ENCODE assay signal across 9 mouse cellular contexts in genomic region chr16:20589366-20589938, GRCm38 (mm10). TPM values are rescaled to one million over a fixed set of nuclear protein-coding genes. Genes with fewer than 3 reads are reported as not detected.
DNase-seq lines count a peak whose midpoint lies in the region; ATAC-seq and TF ChIP-seq lines count a peak whose summit lies in the region.
"Had no signal": no experiment of that assay in that cellular context is flagged by ENCODE, and none has a peak within 500 bp of the region (broad histone marks: within the 10 kb centered on the region; RNA-seq: fewer than 3 reads in every experiment).

Gene Vwa5b2, plus strand, starts transcription at chr16:20589471.

- no peak for DNase-seq in heart, adult 2 months
- no peak for DNase-seq in heart, postnatal 4 days
- DNase-seq in layer of hippocampus, postnatal 25 days (ENCODE audit: extremely low spot score in 1 of 2, low spot score in 1 of 2), result peak in 1 of 2 experiments; percentile 19
- peak; percentile 44 for DNase-seq in midbrain, postnatal 0 days (ENCODE audit: low spot score)
- DNase-seq in adrenal gland, postnatal 25 days, result no peak
- DNase-seq in gastrocnemius, adult 18-20 months (ENCODE audit: low spot score), result no peak

- H3K27me3 ChIP-seq in heart, adult 2 months (ENCODE audit: control insufficient read depth, insufficient read depth, low read length), result peaks cover 22% of the 10 kb centered on the region
- H3K27me3 ChIP-seq in C2C12 (ENCODE audit: control insufficient read depth, insufficient read depth, insufficient read length), result peaks cover 63% of the 10 kb centered on the region
- H3K27me3 ChIP-seq in embryonic facial prominence, embryonic 13.5 days, result peaks cover 67% of the 10 kb centered on the region
- H3K27me3 ChIP-seq in midbrain, postnatal 0 days (ENCODE audit: insufficient read depth, low read length), result peaks cover 13% of the 10 kb centered on the region; the same call in 1 of the 2 replicates

- H3K36me3 ChIP-seq in heart, adult 2 months (ENCODE audit: control insufficient read depth, insufficient read depth, low read length), result no peaks in the 10 kb centered on the region
- H3K36me3 ChIP-seq in C2C12 (ENCODE audit: control insufficient read depth, insufficient read depth), result no peaks in the 10 kb centered on the region
- no peaks in the 10 kb centered on the region for H3K36me3 ChIP-seq in embryonic facial prominence, embryonic 13.5 days
- no peaks in the 10 kb centered on the region for H3K36me3 ChIP-seq in midbrain, postnatal 0 days (ENCODE audit: insufficient read depth, low read length)

- peak; percentile 67 for ATAC-seq in embryonic facial prominence, embryonic 13.5 days (ENCODE audit: insufficient number of reproducible peaks, insufficient read depth, low FRiP score, low TSS enrichment, low read depth)
- ATAC-seq in midbrain, postnatal 0 days (ENCODE audit: low FRiP score), result peak; percentile 50

- peak within 1 kb of the TSS; percentile 25 for H3ac ChIP-seq in C2C12 (ENCODE audit: control insufficient read depth, insufficient read length, low read depth)

- no peaks in the 10 kb centered on the region for H3K4me1 ChIP-seq in heart, adult 2 months (ENCODE audit: control insufficient read depth, insufficient read depth, low read length)
- H3K4me1 ChIP-seq in embryonic facial prominence, embryonic 13.5 days, result peaks cover 24% of the 10 kb centered on the region
- peaks cover 2% of the 10 kb centered on the region; the same call in 1 of the 2 replicates for H3K4me1 ChIP-seq in midbrain, postnatal 0 days (ENCODE audit: insufficient read depth, low read length)

- peak within 1 kb of the TSS; percentile 28 for H3K4me3 ChIP-seq in heart, adult 2 months
- no peak within 1 kb of the TSS for H3K4me3 ChIP-seq in C2C12 (ENCODE audit: insufficient read depth, poor library complexity, severe bottlenecking)
- peak within 1 kb of the TSS; percentile 57 for H3K4me3 ChIP-seq in embryonic facial prominence, embryonic 13.5 days
- peak within 1 kb of the TSS; percentile 66 for H3K4me3 ChIP-seq in midbrain, postnatal 0 days (ENCODE audit: low read depth, low read length)

- no peaks in the 10 kb centered on the region for H3K9me3 ChIP-seq in embryonic facial prominence, embryonic 13.5 days
- no peaks in the 10 kb centered on the region for H3K9me3 ChIP-seq in midbrain, postnatal 0 days (ENCODE audit: low read length)

- TF ChIP-seq EP300 in heart, adult 2 months (IDR thresholded peaks at IDR 0.05; ENCODE audit: insufficient read depth, low read depth, low read length), result no peak

- no peak for TF ChIP-seq CTCF in heart, adult 2 months (IDR thresholded peaks at IDR 0.05)
- TF ChIP-seq CTCF in C2C12 (IDR thresholded peaks at IDR 0.05; ENCODE audit: control insufficient read depth, insufficient read depth, insufficient read length), result no peak
- TF ChIP-seq CTCF in midbrain, postnatal 0 days (IDR thresholded peaks at IDR 0.05), result peak; percentile 16; the same call in 1 of the 2 replicates

- WGBS in heart, adult 2 months, result 3% methylated on average over 24 of the region's 24 CpGs
- under 1% methylated on average over 24 of the region's 24 CpGs for WGBS in embryonic facial prominence, embryonic 13.5 days
- under 1% methylated on average over 23 of the region's 24 CpGs for WGBS in midbrain, postnatal 0 days

- intact Hi-C loops in heart, adult 2 months (cut with DNase I), result no loop called here

- no peaks in the 10 kb centered on the region for H3K79me3 ChIP-seq in C2C12 (ENCODE audit: low read depth)

- no peak within 1 kb of the TSS for H3K9ac ChIP-seq in heart, adult 2 months (ENCODE audit: low read depth, low read length)
- peak within 1 kb of the TSS; percentile 69 for H3K9ac ChIP-seq in embryonic facial prominence, embryonic 13.5 days
- peak within 1 kb of the TSS; percentile 69 for H3K9ac ChIP-seq in midbrain, postnatal 0 days (replicated peaks; ENCODE audit: low read length, poor library complexity, severe bottlenecking)

- no peak for TF ChIP-seq POLR2A in heart, adult 2 months (IDR thresholded peaks at IDR 0.05; ENCODE audit: insufficient read depth, low read depth, low read length)

- H3K27ac ChIP-seq in heart, adult 2 months, result no peak within 1 kb of the TSS
- no peak within 1 kb of the TSS for H3K27ac ChIP-seq in embryonic facial prominence, embryonic 13.5 days
- peak within 1 kb of the TSS; percentile 83 for H3K27ac ChIP-seq in midbrain, postnatal 0 days (ENCODE audit: low read depth, low read length)

- H3K79me2 ChIP-seq in heart, adult 2 months (replicated peaks; ENCODE audit: control insufficient read depth, insufficient read depth, low read length), result no peaks in the 10 kb centered on the region
- H3K79me2 ChIP-seq in C2C12 (ENCODE audit: control insufficient read depth, insufficient read depth), result no peaks in the 10 kb centered on the region

- H3K4me2 ChIP-seq in embryonic facial prominence, embryonic 13.5 days, result peak within 1 kb of the TSS; percentile 89
- peak within 1 kb of the TSS; percentile 75 for H3K4me2 ChIP-seq in midbrain, postnatal 0 days (ENCODE audit: low read depth, low read length, poor library complexity, severe bottlenecking)

TF ChIP-seq in C2C12, 6 proteins besides CTCF, POLR2A, EP300 and RAD21:
- TF ChIP-seq FOSL1 (IDR thresholded peaks at IDR 0.05; ENCODE audit: insufficient read depth, low read length, poor library complexity, severe bottlenecking), result no peak
- no peak for TF ChIP-seq MYOG (IDR thresholded peaks at IDR 0.05; ENCODE audit: control insufficient read depth, extremely low read depth, insufficient read length)
- TF ChIP-seq MAX (IDR thresholded peaks at IDR 0.05), result no peak
- no peak for TF ChIP-seq MYOD1 (IDR thresholded peaks at IDR 0.05; ENCODE audit: control insufficient read depth, insufficient read length, low read depth)
- TF ChIP-seq USF1 (IDR thresholded peaks at IDR 0.05; ENCODE audit: low read depth), result no peak
- no peak for TF ChIP-seq CEBPB (IDR thresholded peaks at IDR 0.05; ENCODE audit: low read depth)

RNA-seq across cellular contexts. Expression of gene Vwa5b2, which starts in this region (rescaled TPM):
- under 1 TPM in 1 of 2 experiments, not detected in 1; 0.18 TPM for total RNA-seq in heart, adult 2 months (2021)
- polyA plus RNA-seq in heart, adult 2 months (2012; rRNA removed), result 0.06 TPM in 1 of 2 replicates, not detected in the other
- not detected for total RNA-seq in heart, postnatal 4 days (2021)
- 0.11 TPM for polyA plus RNA-seq in C2C12 (2012; fragmentation: generic; extraction: Trizol)
- polyA plus RNA-seq in embryonic facial prominence, embryonic 13.5 days (2015; fragmentation: Nextera tagmentation; extraction: Ambion mirVana), result 1.6 and 2.8 TPM in 2 replicates
- total RNA-seq in layer of hippocampus, postnatal 25 days (2021), result 10 to 100 TPM; 22.8 to 24.2 TPM
- total RNA-seq in midbrain, postnatal 0 days (2014; rRNA removed), result 65.7 and 66.6 TPM in 2 replicates
- 35.5 and 36.4 TPM in 2 replicates for polyA plus RNA-seq in midbrain, postnatal 0 days (2015; fragmentation: Nextera tagmentation; extraction: Ambion mirVana)
- total RNA-seq in adrenal gland, postnatal 25 days (2021), result 1.5 TPM in 1 of 2 replicates, not detected in the other
- total RNA-seq in gastrocnemius, adult 18-20 months (2021), result under 1 TPM in 1 of 2 experiments, not detected in 1; 0.07 TPM
- total RNA-seq: liver, adult 2 months had no signal
- polyA plus RNA-seq: liver, adult 2 months had no signal
